8 mouse cellular contexts compared by ENCODE assay signal in the genomic region with DNA sequence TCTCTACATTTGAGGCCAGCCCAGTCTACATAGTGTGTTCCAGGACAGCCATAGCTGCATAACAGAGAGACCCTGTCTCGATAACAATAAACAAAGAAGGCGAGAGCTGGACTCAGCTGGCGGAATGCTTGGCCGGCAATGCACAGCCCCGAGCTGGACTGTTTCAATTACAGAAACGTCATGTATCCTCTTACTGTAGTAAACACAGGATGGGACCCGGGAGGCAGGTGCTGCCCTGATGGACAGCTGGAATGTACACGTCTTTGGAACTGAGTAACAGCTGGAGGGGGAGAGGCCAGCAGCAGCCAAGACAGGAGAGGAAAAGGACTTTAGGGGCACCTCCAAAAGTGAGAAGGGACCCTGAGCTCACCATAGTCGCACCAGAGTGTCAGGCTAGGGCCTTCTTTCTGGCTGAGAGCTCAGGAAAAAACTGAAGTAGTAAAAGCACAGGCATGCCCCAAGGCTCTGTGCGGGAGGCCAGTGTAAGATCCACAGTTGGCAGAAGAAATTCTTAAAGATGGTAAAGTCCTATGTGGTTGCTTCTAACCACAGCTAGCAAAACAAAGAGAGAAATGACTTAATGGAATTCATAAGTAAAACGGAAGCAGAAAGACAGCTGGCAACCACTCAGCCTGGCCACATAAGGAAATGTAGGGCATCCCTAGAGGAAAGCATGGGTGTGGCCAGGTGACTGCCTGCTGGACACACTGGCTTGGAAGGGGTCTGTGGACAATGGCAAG.
A peak's percentile ranks its signal among the peaks of the same experiment; 100 is the strongest.
DNase-seq lines count a peak whose midpoint lies in the region; ATAC-seq and TF ChIP-seq lines count a peak whose summit lies in the region.

No protein-coding gene starts in this region.

- H3K4me1 ChIP-seq in bone marrow, adult 2 months (ENCODE audit: control insufficient read depth, insufficient read depth, low read length), result peaks cover 29% of the 10 kb centered on the region
- peaks cover 24% of the 10 kb centered on the region for H3K4me1 ChIP-seq in hindbrain, embryonic 13.5 days (replicated peaks)

- 0 out of 2 replicates have a peak, but pooled peaks have one; percentile 24 for ATAC-seq in hindbrain, embryonic 13.5 days (ENCODE audit: low FRiP score)
- peak; percentile 52 for ATAC-seq in megakaryocyte progenitor cell, adult 5-6 weeks (replicated peaks; ENCODE audit: poor library complexity)

- 38% methylated on average over 11 of the region's 11 CpGs for WGBS in bone marrow, adult 2 months
- 45% methylated on average over 11 of the region's 11 CpGs for WGBS in hindbrain, embryonic 13.5 days

- H3K9me3 ChIP-seq in hindbrain, embryonic 13.5 days, result no peaks in the 10 kb centered on the region

- peak overlapping the region; percentile 19; the same call in 1 of the 2 replicates for H3K27ac ChIP-seq in left cerebral cortex, adult 2 months
- peak overlapping the region; percentile 88 for H3K27ac ChIP-seq in bone marrow, adult 2 months (ENCODE audit: control insufficient read depth, insufficient read depth, low read depth, low read length, poor library complexity)
- peak overlapping the region; percentile 30 for H3K27ac ChIP-seq in hindbrain, embryonic 13.5 days

- no peaks in the 10 kb centered on the region for H3K27me3 ChIP-seq in hindbrain, embryonic 13.5 days

- no peak overlapping the region for H3K4me3 ChIP-seq in left cerebral cortex, adult 2 months
- no peak overlapping the region for H3K4me3 ChIP-seq in bone marrow, adult 2 months (replicated peaks; ENCODE audit: control insufficient read depth, low read depth, low read length)
- H3K4me3 ChIP-seq in hindbrain, embryonic 13.5 days, result no peak overlapping the region

- no peak overlapping the region for H3K9ac ChIP-seq in hindbrain, embryonic 13.5 days

- no peak for TF ChIP-seq POLR2A in bone marrow, adult 2 months (IDR thresholded peaks at IDR 0.05; ENCODE audit: borderline replicate concordance, control insufficient read depth, low read depth, low read length)

- TF ChIP-seq CTCF in left cerebral cortex, adult 2 months (IDR thresholded peaks at IDR 0.05), result no peak
- no peak for TF ChIP-seq CTCF in bone marrow, adult 2 months (IDR thresholded peaks at IDR 0.05; ENCODE audit: control insufficient read depth, insufficient read depth, low read length)

- intact Hi-C loops in left cerebral cortex, adult 2 months (cut with DNase I), result no loop called here

- H3K36me3 ChIP-seq in hindbrain, embryonic 13.5 days, result no peaks in the 10 kb centered on the region

- H3K4me2 ChIP-seq in hindbrain, embryonic 13.5 days, result no peak overlapping the region

- no peak for DNase-seq in left cerebral cortex, adult 2 months (ENCODE audit: extremely low spot score in 1 of 2, low spot score in 2 of 2)
- no peak for DNase-seq in left cerebral cortex, adult 11 months (ENCODE audit: low spot score)
- DNase-seq in adipocyte (ENCODE audit: low spot score), result no peak
- DNase-seq in urinary bladder, postnatal 36 days (ENCODE audit: low spot score in 2 of 2), result no peak
- DNase-seq in testis, postnatal 10 days (ENCODE audit: low spot score), result no peak

Comparison
In these comparisons a context has a peak if more than half of its experiments do, and no peak if none do; other contexts are left out.
1. H3K27ac ChIP-seq: peak in every context shown above with its lines; median percentile 88 in bone marrow, adult 2 months; 30 in hindbrain, embryonic 13.5 days; 19 in left cerebral cortex, adult 2 months.